Mouse (Mus musculus) 3T3-L1 (cell line): ENCODE measurements around the gene Tns1.

Experiments
- DNase-seq: peaks from one replicate; pipeline ENCODE4 v3.0.0-alpha.2; 2015; ENCODE audit warnings: low read depth, low spot score

The Tns1 gene

GRCm38 (mm10) chr1:73992201-73992938 lies 131.9 kb downstream of the Tns1 start:
- DNase-seq: no peak

DNA sequence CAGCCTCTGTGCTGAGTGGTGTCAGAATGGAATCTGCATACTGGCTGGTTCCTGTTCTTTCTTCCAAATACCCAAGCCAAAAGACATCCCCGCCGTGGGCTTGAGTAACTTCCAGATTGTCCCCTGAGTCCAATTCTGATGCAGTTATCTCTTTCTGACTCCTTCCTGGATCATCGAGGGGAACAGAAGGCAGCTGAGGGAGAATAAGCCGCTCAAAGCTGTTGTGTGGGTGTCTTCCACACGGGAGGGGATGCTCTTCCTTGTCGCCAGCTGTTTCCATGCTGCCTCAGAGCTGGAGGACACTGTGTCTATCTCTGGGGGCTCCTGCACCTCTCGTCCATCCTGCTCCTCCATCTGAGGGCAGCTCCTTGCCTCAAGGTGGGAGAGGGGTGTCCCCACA lies 133.0 kb downstream of the Tns1 start:
- no peak for DNase-seq

- no peak for DNase-seq
These were observed 134.2 kb downstream of the Tns1 start for GRCm38 (mm10) chr1:73990024-73990423.

DNA sequence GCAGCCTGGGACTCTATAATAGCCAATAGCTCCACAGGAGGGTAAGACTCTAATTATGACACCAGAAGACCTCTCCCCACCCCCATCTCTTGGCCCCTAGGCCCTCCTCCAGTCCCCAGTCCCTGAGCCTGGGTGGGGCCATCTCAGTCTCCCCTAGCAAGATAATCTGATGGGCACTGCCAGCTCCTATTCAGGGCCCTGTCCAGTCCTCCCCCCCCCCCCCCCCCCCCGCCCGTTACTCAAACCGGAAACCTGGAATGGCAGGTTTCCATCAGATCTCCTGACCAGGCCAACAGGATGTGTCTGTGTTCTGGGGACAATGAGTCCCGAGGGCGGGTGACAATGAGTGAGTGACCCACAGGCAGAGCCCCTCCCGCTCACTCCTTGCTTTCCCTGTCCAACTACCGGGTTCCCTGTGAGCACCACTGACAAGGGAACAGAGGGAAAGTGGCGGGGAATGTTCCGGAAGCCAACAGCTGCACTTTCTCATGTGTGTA lies 136.5 kb downstream of the Tns1 start:
- DNase-seq: no peak

DNA sequence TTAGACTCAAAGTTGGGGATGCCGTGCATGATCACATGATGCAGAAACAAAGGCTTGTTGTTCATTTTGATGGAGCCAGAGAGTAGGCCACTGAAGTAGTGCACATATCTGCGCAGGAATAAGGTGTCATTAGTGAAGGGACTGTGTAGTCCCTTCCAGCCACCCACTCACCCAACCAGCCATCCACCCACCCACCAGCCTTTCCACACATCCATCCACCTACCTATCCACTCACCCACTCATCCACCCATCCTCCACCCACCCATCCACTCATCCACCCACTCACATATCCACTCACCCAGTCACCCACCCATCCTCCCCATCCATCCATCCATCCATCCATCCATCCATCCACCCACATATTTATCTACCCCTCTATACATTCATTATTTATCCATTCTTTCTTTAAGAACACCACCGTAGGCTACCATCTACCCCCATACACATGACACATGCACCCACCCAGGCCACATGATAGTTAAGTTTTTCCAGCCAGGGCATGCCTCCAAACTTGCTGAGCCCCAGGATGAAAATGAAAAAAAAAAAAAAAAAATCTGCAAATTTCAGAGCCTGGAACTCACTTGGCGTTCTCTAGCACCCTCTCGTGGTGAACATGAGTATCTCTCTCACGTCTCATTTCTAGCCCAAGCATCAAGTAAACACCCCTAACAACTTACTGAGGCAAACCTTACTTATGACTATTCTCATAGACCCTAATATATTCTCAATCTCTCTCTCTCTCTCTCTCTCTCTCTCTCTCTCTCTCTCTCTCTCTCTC lies 137.8 kb downstream of the Tns1 start:
- peak; percentile 86 for DNase-seq

GRCm38 (mm10) chr1:73985611-73986010 lies 138.6 kb downstream of the Tns1 start:
- DNase-seq: no peak

- no peak for DNase-seq
These were observed 145.0 kb downstream of the Tns1 start for GRCm38 (mm10) chr1:73979214-73979613.

DNA sequence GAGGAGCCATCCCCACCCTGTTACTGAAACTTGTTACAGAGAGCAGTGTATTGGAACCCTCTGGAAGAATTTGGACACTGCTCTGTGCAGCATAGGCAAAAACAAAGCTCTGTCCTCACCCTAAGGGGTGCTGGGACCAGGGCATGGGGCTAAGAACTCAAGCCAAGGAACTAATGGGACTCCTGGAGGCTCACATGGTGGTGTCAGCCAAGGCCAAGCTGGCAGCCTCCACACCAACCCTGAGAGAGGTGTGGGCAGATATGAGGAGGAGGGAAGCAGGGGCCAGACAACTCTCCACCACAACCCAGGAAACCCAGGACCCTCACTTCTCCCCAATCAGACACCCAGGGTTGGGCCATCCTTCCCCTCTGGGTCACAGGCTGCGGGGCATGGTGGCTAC lies 145.7 kb downstream of the Tns1 start:
- no peak for DNase-seq

GRCm38 (mm10) chr1:73973992-73974391 lies 150.3 kb downstream of the Tns1 start:
- DNase-seq: no peak

GRCm38 (mm10) chr1:73972726-73973125 lies 151.5 kb downstream of the Tns1 start:
- no peak for DNase-seq

GRCm38 (mm10) chr1:73970161-73970730 lies 154.0 kb downstream of the Tns1 start:
- DNase-seq: no peak

DNA sequence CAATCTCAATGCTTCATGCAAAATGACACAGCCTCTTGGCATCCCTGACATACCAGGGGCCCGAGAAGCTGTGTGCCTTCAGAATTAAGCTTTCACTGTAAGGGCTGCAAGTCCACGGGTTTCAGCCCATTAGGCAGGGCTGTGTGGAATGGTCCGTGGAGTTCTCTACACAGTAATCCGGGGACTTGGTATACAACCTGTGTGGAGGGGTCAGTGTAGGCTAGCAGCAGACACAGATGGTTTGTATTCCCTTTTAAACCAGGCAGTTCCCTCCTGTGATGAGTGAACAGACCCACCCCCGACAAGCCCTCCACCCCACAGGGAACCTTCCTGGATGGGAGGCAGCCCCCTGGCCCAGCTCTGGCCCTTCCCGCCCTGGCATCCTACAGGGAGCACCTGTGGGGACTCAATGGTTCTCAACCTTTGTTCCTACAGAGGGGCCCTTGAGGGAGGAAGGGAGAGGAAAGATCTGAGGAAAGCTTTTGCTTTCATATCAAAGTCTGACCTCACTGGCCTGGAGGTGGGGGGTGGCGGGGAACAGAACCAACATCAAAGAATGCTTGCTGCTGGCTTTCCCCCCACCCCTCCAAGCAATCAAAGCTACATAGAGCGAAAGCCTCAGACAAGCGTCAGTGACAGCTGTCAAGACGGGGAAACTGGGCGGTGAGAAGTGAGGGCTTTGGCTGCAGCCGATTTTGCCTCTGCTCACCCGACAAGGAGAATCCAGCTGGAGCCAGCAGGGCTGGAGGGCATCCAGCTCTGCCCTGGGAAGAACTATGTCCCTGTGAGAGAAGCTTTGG lies 155.3 kb downstream of the Tns1 start:
- DNase-seq: no peak

- DNase-seq: peak; percentile 52
These were observed 157.6 kb downstream of the Tns1 start for GRCm38 (mm10) chr1:73966411-73967238.

GRCm38 (mm10) chr1:73964151-73964743 lies 160.0 kb downstream of the Tns1 start:
- DNase-seq: no peak

DNA sequence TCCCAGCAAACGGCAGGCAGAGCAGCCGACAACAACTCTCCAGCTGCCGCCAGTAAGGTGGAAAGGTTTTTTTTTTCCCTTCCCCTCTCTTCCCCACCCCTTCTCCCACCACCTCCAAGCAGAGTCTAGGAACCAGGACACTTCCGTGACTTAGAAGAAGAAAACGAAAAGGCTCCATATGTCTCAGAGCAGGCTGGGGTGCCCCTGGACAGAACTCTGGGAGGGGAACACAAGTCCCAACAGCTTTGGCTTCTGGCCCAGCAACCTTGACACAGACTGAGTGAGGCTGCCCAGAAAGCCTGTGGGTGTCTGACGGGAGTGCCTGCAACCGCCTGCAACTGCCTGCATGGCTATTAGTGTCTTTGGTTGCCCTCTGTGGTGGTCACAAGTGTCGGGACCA lies 160.6 kb downstream of the Tns1 start:
- peak; percentile 84 for DNase-seq

DNA sequence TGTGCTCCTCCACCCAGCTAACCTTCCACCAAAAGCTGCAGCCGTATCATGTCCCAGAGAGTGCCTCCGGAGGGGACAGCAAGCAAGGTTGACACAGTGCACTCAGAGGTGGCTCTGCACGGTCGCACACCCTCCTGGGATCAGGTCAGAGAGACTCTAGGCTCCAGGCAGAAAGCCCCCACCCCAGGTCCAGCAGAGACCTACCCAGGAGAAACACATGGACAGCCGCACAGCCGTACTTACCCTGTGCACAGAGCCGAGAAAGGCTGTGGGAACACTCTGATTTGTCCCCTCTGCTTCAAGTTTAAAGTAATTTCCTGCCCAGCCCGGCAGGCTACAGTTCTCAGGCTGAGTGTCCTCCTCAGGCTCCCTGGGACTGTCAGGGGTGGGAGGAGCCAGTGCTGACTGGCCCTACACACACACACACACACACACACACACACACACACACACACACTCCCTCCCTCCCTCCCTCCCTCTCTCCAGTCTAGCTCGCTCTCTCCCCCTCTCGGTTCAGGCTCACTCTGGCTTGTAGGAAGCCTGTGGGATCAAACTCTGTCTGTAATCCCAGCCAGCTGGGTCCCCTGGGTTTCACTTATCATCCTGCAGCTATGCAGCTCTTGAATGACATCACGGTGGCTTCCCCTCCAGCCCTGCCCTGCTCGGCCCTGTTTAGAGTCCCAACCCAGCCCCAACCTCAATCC lies 161.4 kb downstream of the Tns1 start:
- DNase-seq: peak; percentile 98

DNA sequence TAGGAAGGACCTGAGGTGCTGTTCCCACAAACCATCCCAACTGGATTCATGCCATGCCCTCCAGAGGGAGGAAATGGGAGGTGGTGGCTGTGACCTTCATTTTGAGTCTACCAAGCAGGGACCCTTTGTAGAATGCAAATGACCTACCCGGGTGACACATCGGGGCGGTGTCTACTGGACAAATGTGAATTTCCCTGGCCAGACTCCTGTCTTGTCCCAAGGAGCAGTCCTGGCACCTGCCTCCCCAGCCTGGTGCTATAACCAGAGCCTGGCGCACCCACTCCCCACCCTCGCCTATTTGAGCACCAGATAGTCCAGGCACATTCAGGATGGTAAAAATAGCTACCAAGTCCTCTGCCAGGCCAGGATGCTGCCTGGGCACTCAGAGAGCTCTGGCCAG lies 162.2 kb downstream of the Tns1 start:
- DNase-seq: no peak

DNA sequence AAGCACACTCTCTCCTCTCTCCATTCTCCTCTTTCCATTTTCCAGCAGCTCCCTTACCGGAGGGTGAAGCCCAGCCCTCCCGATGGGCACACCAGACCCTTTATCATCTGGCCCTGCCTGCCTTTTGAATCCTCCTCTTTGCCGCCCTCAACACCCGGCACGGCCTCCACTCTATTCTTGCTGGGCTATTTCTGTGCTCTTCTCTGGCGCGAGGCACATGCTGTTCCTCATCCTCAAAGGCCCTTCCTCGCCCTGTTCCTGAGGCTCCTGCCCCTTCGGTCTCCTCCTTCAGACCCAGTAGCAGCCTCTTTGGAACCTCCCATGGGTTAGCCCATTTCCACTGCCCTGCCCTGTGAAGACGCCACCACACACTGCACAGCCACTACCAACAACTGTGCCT lies 164.5 kb downstream of the Tns1 start:
- no peak for DNase-seq

DNA sequence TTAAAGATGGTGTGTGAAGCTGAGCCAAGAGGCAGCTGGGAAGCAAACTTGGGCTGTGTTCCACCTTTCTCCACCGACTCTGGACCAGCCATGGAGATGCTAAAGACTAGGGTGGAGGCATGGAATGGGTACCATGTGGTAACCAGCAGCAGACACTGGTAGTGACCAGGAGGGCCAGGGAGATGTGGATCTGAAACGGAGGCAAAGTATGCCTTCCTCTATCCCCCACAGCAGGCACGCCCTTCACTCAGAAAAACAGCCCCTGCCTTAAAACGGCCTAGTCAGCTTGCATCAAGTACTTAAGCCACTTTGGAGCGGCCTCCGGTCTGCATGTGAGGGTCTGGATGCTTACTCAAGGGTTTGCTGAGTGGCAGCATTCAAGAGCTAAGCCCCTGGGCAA lies 164.9 kb downstream of the Tns1 start:
- DNase-seq: no peak
